Mouse (Mus musculus) E14TG2a.4 (cell line): Measurements from ENCODE around the gene Lexm.

Source experiments
- CTCF ChIP-seq: conservative IDR thresholded peaks from 2 replicates; pipeline ENCODE4 v1.5.1; 2014; ENCODE audit warnings: low read length
- NANOG ChIP-seq: IDR thresholded peaks from 2 replicates; pipeline ENCODE4 v1.6.1; 2014; ENCODE audit warnings: borderline replicate concordance, low read length, mixed read lengths
- POU5F1 ChIP-seq: IDR thresholded peaks from 2 replicates; pipeline ENCODE4 v1.6.1; 2014; ENCODE audit warnings: low read length, borderline replicate concordance

DNA sequence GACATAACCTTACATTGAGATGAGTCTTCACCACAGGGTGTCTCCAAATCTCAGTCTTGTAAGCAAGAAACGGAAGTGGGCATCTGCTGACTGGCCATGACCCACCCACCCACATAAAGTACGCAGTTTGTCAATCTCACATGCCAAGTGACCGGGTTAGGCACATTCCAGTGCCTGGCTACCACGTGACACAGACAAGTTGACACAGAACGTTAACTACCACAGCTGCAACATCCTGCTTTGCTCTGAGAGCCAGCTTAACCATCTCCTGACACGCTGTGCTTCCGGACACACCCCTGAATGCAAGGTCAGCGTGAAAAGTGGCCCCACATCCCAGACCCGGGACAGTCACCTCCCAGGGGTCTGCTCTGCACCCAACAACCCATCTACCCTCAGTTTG lies 26.9 kb downstream of the Lexm start:
- no peak for TF ChIP-seq CTCF
- TF ChIP-seq POU5F1, result no peak
- TF ChIP-seq NANOG, result no peak
